Mouse (Mus musculus): ENCODE measurements around the gene Mylk2. TPM values are rescaled to one million over a fixed set of nuclear protein-coding genes. Genes with fewer than 3 reads are reported as not detected.

Gene Mylk2
- polyA plus RNA-seq, 1 experiment from 2014 or later = 0.73 TPM

- H3K4me2 ChIP-seq (replicated peaks) = no peak overlapping the region
- H3K36me3 ChIP-seq = no peaks in the 10 kb centered on the region
- no peaks in the 10 kb centered on the region for H3K27me3 ChIP-seq
- no peaks in the 10 kb centered on the region for H3K9me3 ChIP-seq (replicated peaks)
- no peak for ATAC-seq (ENCODE audit: insufficient number of reproducible peaks, low FRiP score, low TSS enrichment, low read depth)
- H3K27ac ChIP-seq (replicated peaks) = peak overlapping the region; percentile 19; the same call in 1 of the 2 replicates
- H3K9ac ChIP-seq = no peak overlapping the region
- peaks cover 36% of the 10 kb centered on the region for H3K4me1 ChIP-seq
- 47% methylated on average over 14 of the region's 14 CpGs for WGBS
- no peak overlapping the region for H3K4me3 ChIP-seq (replicated peaks)
Measured at GRCm38 (mm10) chr2:152928219-152928987, 17.3 kb downstream of the Mylk2 start.

GRCm38 (mm10) chr2:152928988-152929370 is 17.8 kb downstream of the Mylk2 start:
- Histone ChIP-seq H3K9me3 (replicated peaks) (no peaks in the 10 kb centered on the region), H3K36me3 (no peaks in the 10 kb centered on the region), H3K4me2 (replicated peaks) (no peak overlapping the region), H3K27ac (replicated peaks) (no peak overlapping the region), H3K27me3 (no peaks in the 10 kb centered on the region), H3K4me3 (replicated peaks) (no peak overlapping the region), H3K4me1 (peaks cover 36% of the 10 kb centered on the region), H3K9ac (no peak overlapping the region)
- no peak for ATAC-seq (ENCODE audit: insufficient number of reproducible peaks, low FRiP score, low TSS enrichment, low read depth)
- 67% methylated on average over 3 of the region's 3 CpGs for WGBS

GRCm38 (mm10) chr2:152930276-152930675 is 19.1 kb downstream of the Mylk2 start:
- Histone ChIP-seq H3K9ac (no peak overlapping the region), H3K27me3 (no peaks in the 10 kb centered on the region), H3K36me3 (no peaks in the 10 kb centered on the region), H3K4me1 (peaks cover 31% of the 10 kb centered on the region), H3K9me3 (replicated peaks) (no peaks in the 10 kb centered on the region), H3K4me3 (replicated peaks) (no peak overlapping the region), H3K4me2 (replicated peaks) (no peak overlapping the region), H3K27ac (replicated peaks) (no peak overlapping the region)
- ATAC-seq (ENCODE audit: insufficient number of reproducible peaks, low FRiP score, low TSS enrichment, low read depth) = no peak
- 19% methylated on average over 2 of the region's 2 CpGs for WGBS

- 0 out of 2 replicates have a peak overlapping the region, but pooled peaks have one; percentile 0 for H3K4me3 ChIP-seq (replicated peaks)
- H3K27ac ChIP-seq (replicated peaks) = no peak overlapping the region; the same call in 1 of the 2 replicates
- 75% methylated on average over 12 of the region's 12 CpGs for WGBS
- no peaks in the 10 kb centered on the region for H3K36me3 ChIP-seq
- no peak overlapping the region for H3K9ac ChIP-seq
- ATAC-seq (ENCODE audit: insufficient number of reproducible peaks, low FRiP score, low TSS enrichment, low read depth) = no peak
- peaks cover 23% of the 10 kb centered on the region; the same call in 1 of the 2 replicates for H3K4me1 ChIP-seq
- no peak overlapping the region for H3K4me2 ChIP-seq (replicated peaks)
- no peaks in the 10 kb centered on the region for H3K27me3 ChIP-seq
- H3K9me3 ChIP-seq (replicated peaks) = no peaks in the 10 kb centered on the region
Measured at GRCm38 (mm10) chr2:152931456-152932160, 20.5 kb downstream of the Mylk2 start.

- 43% methylated on average over 9 of the region's 9 CpGs for WGBS
- no peaks in the 10 kb centered on the region for H3K9me3 ChIP-seq (replicated peaks)
- 0 out of 2 replicates have a peak, but pooled peaks have one; percentile 12 for ATAC-seq (ENCODE audit: insufficient number of reproducible peaks, low FRiP score, low TSS enrichment, low read depth)
Measured at GRCm38 (mm10) chr2:152933048-152933447, 21.9 kb downstream of the Mylk2 start, which contains the start of gene Foxs1. Foxs1 (minus strand) TSS chr2:152933208.

GRCm38 (mm10) chr2:152933614-152934013 is 22.5 kb downstream of the Mylk2 start:
- Histone ChIP-seq H3K4me3 (replicated peaks) (no peak overlapping the region), H3K36me3 (no peaks in the 10 kb centered on the region), H3K27me3 (peaks cover 2% of the 10 kb centered on the region), H3K4me2 (replicated peaks) (no peak overlapping the region), H3K9ac (no peak overlapping the region), H3K9me3 (replicated peaks) (no peaks in the 10 kb centered on the region), H3K27ac (replicated peaks) (no peak overlapping the region), H3K4me1 (0 out of 2 replicates have a peak, but pooled peaks cover 7% of the 10 kb centered on the region)
- ATAC-seq (ENCODE audit: insufficient number of reproducible peaks, low FRiP score, low TSS enrichment, low read depth) = no peak
- WGBS = 25% methylated on average over 5 of the region's 5 CpGs

More at GRCm38 (mm10) chr2:152933048-152933447, 21.9 kb downstream of the Mylk2 start, which contains the start of gene Foxs1:
- Histone ChIP-seq H3K4me2 (replicated peaks) (no peak within 1 kb of the TSS), H3K4me3 (replicated peaks) (0 out of 2 replicates have a peak within 1 kb of the TSS, but pooled peaks have one; percentile 0), H3K4me1 (peaks cover 12% of the 10 kb centered on the region; the same call in 1 of the 2 replicates), H3K27me3 (no peaks in the 10 kb centered on the region; the same call in 1 of the 2 replicates), H3K27ac (replicated peaks) (no peak within 1 kb of the TSS), H3K36me3 (no peaks in the 10 kb centered on the region), H3K9ac (no peak within 1 kb of the TSS)

- H3K9me3 ChIP-seq (replicated peaks) = no peaks in the 10 kb centered on the region
- no peak for ATAC-seq (ENCODE audit: insufficient number of reproducible peaks, low FRiP score, low TSS enrichment, low read depth)
- H3K36me3 ChIP-seq = no peaks in the 10 kb centered on the region
- H3K4me3 ChIP-seq (replicated peaks) = no peak overlapping the region
- H3K9ac ChIP-seq = no peak overlapping the region
- no peak overlapping the region for H3K27ac ChIP-seq (replicated peaks)
- H3K4me2 ChIP-seq (replicated peaks) = no peak overlapping the region
- 17% methylated on average over 4 of the region's 4 CpGs for WGBS
- H3K4me1 ChIP-seq = peaks cover 12% of the 10 kb centered on the region
- H3K27me3 ChIP-seq = peaks cover 62% of the 10 kb centered on the region
Measured at GRCm38 (mm10) chr2:152939846-152940245, 28.7 kb downstream of the Mylk2 start.

- 71% methylated on average over 6 of the region's 6 CpGs for WGBS
- peaks cover 74% of the 10 kb centered on the region for H3K27me3 ChIP-seq
Measured at GRCm38 (mm10) chr2:152941106-152941505, 30.0 kb downstream of the Mylk2 start.

GRCm38 (mm10) chr2:152941776-152942175 is 30.6 kb downstream of the Mylk2 start:
- Histone ChIP-seq H3K9me3 (replicated peaks) (no peaks in the 10 kb centered on the region), H3K4me1 (peaks cover 12% of the 10 kb centered on the region), H3K4me2 (replicated peaks) (no peak overlapping the region), H3K9ac (no peak overlapping the region), H3K27me3 (peaks cover 78% of the 10 kb centered on the region), H3K4me3 (replicated peaks) (no peak overlapping the region), H3K27ac (replicated peaks) (no peak overlapping the region), H3K36me3 (no peaks in the 10 kb centered on the region)
- WGBS = 30% methylated on average over 7 of the region's 7 CpGs
- ATAC-seq (ENCODE audit: insufficient number of reproducible peaks, low FRiP score, low TSS enrichment, low read depth) = no peak

More at GRCm38 (mm10) chr2:152941106-152941505, 30.0 kb downstream of the Mylk2 start:
- Histone ChIP-seq H3K4me1 (peaks cover 12% of the 10 kb centered on the region), H3K4me2 (replicated peaks) (no peak overlapping the region), H3K27ac (replicated peaks) (no peak overlapping the region), H3K36me3 (no peaks in the 10 kb centered on the region), H3K9ac (no peak overlapping the region), H3K9me3 (replicated peaks) (no peaks in the 10 kb centered on the region), H3K4me3 (replicated peaks) (no peak overlapping the region)
- no peak for ATAC-seq (ENCODE audit: insufficient number of reproducible peaks, low FRiP score, low TSS enrichment, low read depth)

GRCm38 (mm10) chr2:152942898-152943515 is 31.9 kb downstream of the Mylk2 start:
- H3K27ac ChIP-seq (replicated peaks) = no peak overlapping the region
- H3K36me3 ChIP-seq = no peaks in the 10 kb centered on the region
- H3K4me1 ChIP-seq = peaks cover 12% of the 10 kb centered on the region
- H3K27me3 ChIP-seq = peaks cover 86% of the 10 kb centered on the region
- no peak for ATAC-seq (ENCODE audit: insufficient number of reproducible peaks, low FRiP score, low TSS enrichment, low read depth)
- no peak overlapping the region for H3K9ac ChIP-seq
- H3K4me3 ChIP-seq (replicated peaks) = peak overlapping the region; percentile 43
- peak overlapping the region; percentile 82 for H3K4me2 ChIP-seq (replicated peaks)
- under 1% methylated on average over 64 of the region's 65 CpGs for WGBS
- H3K9me3 ChIP-seq (replicated peaks) = no peaks in the 10 kb centered on the region

- Histone ChIP-seq H3K9me3 (replicated peaks) (no peaks in the 10 kb centered on the region), H3K36me3 (no peaks in the 10 kb centered on the region), H3K4me2 (replicated peaks) (peak overlapping the region; percentile 82), H3K4me1 (peaks cover 12% of the 10 kb centered on the region), H3K27ac (replicated peaks) (no peak overlapping the region), H3K9ac (no peak overlapping the region), H3K4me3 (replicated peaks) (peak overlapping the region; percentile 43), H3K27me3 (peaks cover 90% of the 10 kb centered on the region)
- ATAC-seq (ENCODE audit: insufficient number of reproducible peaks, low FRiP score, low TSS enrichment, low read depth) = no peak
- WGBS = 5% methylated on average over 8 of the region's 8 CpGs
Measured at GRCm38 (mm10) chr2:152943568-152943967, 32.4 kb downstream of the Mylk2 start.

Data from embryonic facial prominence, embryonic 15.5 days (tissue).